Mouse (Mus musculus) olfactory bulb, adult 2 months (tissue): ENCODE results near the gene Mgat4a.

ENCODE experiments used
- CTCF ChIP-seq: fragments of 200-500 bp; IDR thresholded peaks from 2 replicates; pipeline ENCODE4 v1.5.1; 2012; ENCODE audit warnings: low read depth, mild to moderate bottlenecking, low read length, moderate library complexity; ENCODE audit not compliant: insufficient read depth
- POLR2A ChIP-seq: fragments of 200-500 bp; IDR thresholded peaks from 2 replicates; pipeline ENCODE4 v1.6.1; 2012; ENCODE audit warnings: mild to moderate bottlenecking, low read depth, low read length, moderate library complexity; ENCODE audit not compliant: insufficient read depth

- TF ChIP-seq POLR2A (no peak), CTCF (no peak)
These were observed 135.7 kb downstream of the Mgat4a start for GRCm38 (mm10) chr1:37405137-37405536.
